Mouse (Mus musculus) intestine, embryonic 14.5 days (tissue): Measurements from ENCODE around the gene Hnf1a. TPM values are rescaled to one million over a fixed set of nuclear protein-coding genes. Genes with fewer than 3 reads are reported as not detected.

Experiments
- ATAC-seq: fragments of 200-750 bp; cut with Nextera tagmentation; replicated peaks from 2 replicates; pipeline ENCODE4 v1.8.0; 2017; ENCODE audit warnings: low read depth, moderate number of reproducible peaks, moderate TSS enrichment, moderate library complexity; ENCODE audit not compliant: low FRiP score, low TSS enrichment
- DNase-seq: peaks from one replicate; pipeline ENCODE4 v3.0.0-alpha.2; 2018; ENCODE audit warnings: low spot score
- H3K27ac ChIP-seq: fragments of 300-500 bp; sonication (generic); 2 replicates; pipeline ENCODE4 v1.5.1; 2014; ENCODE audit warnings: low read depth, mild to moderate bottlenecking, control low read depth
- H3K27me3 ChIP-seq: fragments of 300-500 bp; sonication (generic); replicated peaks from 2 replicates; pipeline ENCODE4 v1.6.1; 2014; ENCODE audit warnings: low read length, control low read depth; ENCODE audit not compliant: control insufficient read depth, insufficient read depth
- H3K36me3 ChIP-seq: fragments of 300-500 bp; sonication (generic); 2 replicates; pipeline ENCODE4 v1.6.1; 2014; ENCODE audit warnings: low read length, control low read depth; ENCODE audit not compliant: control insufficient read depth, insufficient read depth
- H3K4me1 ChIP-seq: fragments of 300-500 bp; sonication (generic); replicated peaks from 2 replicates; pipeline ENCODE4 v1.6.1; 2014; ENCODE audit warnings: low read length, control low read depth, mixed read lengths; ENCODE audit not compliant: control insufficient read depth, insufficient read depth
- H3K4me2 ChIP-seq: fragments of 300-500 bp; sonication (generic); 2 replicates; pipeline ENCODE4 v1.6.1; 2014; ENCODE audit warnings: low read length
- H3K4me3 ChIP-seq: fragments of 300-500 bp; sonication (generic); 2 replicates; pipeline ENCODE4 v1.5.1; 2014; ENCODE audit warnings: low read depth, low read length, control low read depth, mixed read lengths
- H3K9ac ChIP-seq: fragments of 300-500 bp; sonication (generic); 2 replicates; pipeline ENCODE4 v1.6.1; 2014; ENCODE audit warnings: mild to moderate bottlenecking, low read length
- H3K9me3 ChIP-seq: fragments of 300-500 bp; sonication (generic); 2 replicates; pipeline ENCODE4 v1.6.1; 2016; ENCODE audit warnings: low read length, control low read depth; ENCODE audit not compliant: control insufficient read depth
- WGBS: fragments of 180-500 bp; shearing (Covaris S2); extraction: QIAGEN DNeasy Blood & Tissue Kit; methylation state at CpG from one replicate; pipeline ENCODE4 v1.1.7; 2014; 5-methylcytosine and 5-hydroxymethylcytosine counted together
- polyA plus RNA-seq: library from polyadenylated mRNA; unstranded; fragments of >200 nt; fragmentation: Nextera tagmentation; extraction: Ambion mirVana; gene quantifications from 2 replicates; pipeline ENCODE4 v1.2.1, GENCODE M21; 2014

Gene Hnf1a
- polyA plus RNA-seq, 1 experiment from 2014 or later = 10.0 TPM

DNA sequence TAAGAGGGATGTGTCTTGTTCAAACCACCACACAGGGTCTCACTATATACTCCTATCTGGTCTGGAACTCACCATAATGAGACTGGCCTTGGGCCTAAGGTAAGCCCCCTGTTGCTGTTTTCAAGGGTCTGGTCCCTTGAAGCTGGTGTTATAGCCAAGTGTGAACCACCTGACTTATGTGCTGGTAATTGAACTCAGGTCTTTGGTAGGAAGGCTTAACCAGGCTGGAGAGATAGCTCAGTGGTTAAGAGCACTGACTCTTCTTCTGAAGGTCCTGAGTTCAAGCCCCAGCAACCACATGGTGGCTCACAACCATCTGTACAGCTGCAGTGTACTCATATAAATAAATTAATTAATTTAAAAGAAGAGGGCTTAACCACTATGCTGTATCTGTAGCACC lies 6.0 kb upstream of the Hnf1a start:
- Histone ChIP-seq H3K27ac (no peak overlapping the region), H3K4me3 (no peak overlapping the region), H3K9me3 (no peaks in the 10 kb centered on the region), H3K4me1 (peaks cover 12% of the 10 kb centered on the region; the same call in 1 of the 2 replicates), H3K4me2 (no peak overlapping the region), H3K27me3 (no peaks in the 10 kb centered on the region), H3K9ac (no peak overlapping the region), H3K36me3 (no peaks in the 10 kb centered on the region)
- ATAC-seq = no peak
- no peak for DNase-seq

DNA sequence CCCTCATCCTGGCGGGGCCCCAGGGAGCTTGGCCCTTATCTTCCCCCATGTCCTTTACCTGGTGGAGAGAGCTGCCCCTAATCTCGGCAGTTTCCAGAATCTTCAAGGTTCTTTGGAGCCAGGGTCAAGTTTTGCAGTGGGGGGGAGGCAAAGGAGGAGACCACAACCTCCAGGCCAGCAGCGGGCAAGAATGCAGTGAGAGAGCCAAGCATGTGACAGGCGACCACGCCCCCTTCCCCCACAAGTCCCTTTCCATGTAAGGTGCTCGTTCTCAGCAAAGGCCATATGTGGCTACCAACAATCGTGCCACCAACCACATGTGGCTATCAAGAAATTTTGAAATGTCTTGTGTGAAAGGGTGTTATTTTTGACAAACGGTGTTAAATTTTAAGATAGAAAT lies 2.2 kb upstream of the Hnf1a start:
- Histone ChIP-seq H3K4me1 (no peaks in the 10 kb centered on the region), H3K4me3 (no peak overlapping the region), H3K36me3 (no peaks in the 10 kb centered on the region), H3K9me3 (no peaks in the 10 kb centered on the region), H3K4me2 (no peak overlapping the region), H3K27ac (no peak overlapping the region), H3K9ac (no peak overlapping the region), H3K27me3 (no peaks in the 10 kb centered on the region)
- DNase-seq = no peak
- WGBS = 74% methylated on average over 8 of the region's 8 CpGs
- ATAC-seq = no peak

DNA sequence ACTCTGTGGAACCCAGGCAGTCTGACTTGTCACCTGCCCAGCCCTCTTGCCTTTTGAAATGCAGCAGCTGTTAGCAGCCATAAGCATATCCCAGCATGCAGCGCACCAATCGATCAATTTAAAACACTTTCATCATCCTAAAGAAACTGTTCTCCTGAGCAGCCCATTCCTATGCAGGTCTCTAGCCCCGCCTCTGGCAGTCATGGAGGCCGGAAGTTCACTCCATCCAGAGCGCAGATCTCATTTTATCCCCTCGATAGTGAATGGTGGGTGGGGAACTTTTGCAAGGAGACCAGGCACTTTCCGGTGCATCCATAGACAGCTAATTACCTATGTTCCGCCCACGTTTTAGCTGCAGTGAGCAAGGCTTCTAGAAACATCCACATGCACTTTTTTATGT lies 1.3 kb upstream of the Hnf1a start:
- Histone ChIP-seq H3K9me3 (no peaks in the 10 kb centered on the region), H3K4me1 (no peaks in the 10 kb centered on the region), H3K27me3 (no peaks in the 10 kb centered on the region), H3K36me3 (no peaks in the 10 kb centered on the region), H3K4me3 (0 out of 2 replicates have a peak overlapping the region, but pooled peaks have one; percentile 39), H3K9ac (no peak overlapping the region), H3K4me2 (peak overlapping the region; percentile 41), H3K27ac (no peak overlapping the region)
- 72% methylated on average over 9 of the region's 9 CpGs for WGBS
- DNase-seq (peak; percentile 48), ATAC-seq (no peak)

- ATAC-seq (no peak), DNase-seq (peak; percentile 52)
- Histone ChIP-seq H3K4me1 (no peaks in the 10 kb centered on the region), H3K4me2 (peak overlapping the region; percentile 11), H3K4me3 (peak overlapping the region; percentile 39), H3K36me3 (no peaks in the 10 kb centered on the region), H3K27me3 (no peaks in the 10 kb centered on the region), H3K9ac (peak overlapping the region; percentile 53), H3K27ac (peak overlapping the region; percentile 75), H3K9me3 (no peaks in the 10 kb centered on the region)
- 49% methylated on average over 13 of the region's 13 CpGs for WGBS
These were observed 1.2 kb downstream of the Hnf1a start for GRCm38 (mm10) chr5:114969609-114970215.

DNA sequence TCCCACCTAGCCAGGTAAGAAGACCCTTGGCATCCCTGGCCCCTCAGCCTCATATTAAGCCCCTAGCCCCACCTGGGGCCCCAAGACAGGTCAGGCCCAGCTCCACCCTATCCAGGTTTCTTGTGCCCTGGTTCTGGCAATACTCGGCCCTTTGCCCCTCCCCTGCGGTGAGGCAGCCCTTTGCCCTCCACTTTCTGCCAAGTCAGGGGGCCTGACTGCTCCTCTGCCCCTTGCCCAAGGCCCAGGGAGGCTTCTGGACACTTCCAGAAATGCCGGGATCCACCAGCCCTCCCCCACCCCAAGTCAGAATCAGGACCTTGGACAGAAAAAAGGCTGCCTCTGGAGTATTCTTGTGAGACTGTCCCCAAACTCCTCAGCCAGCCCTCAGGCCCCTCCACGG lies 1.8 kb downstream of the Hnf1a start:
- Histone ChIP-seq H3K9ac (peak overlapping the region; percentile 53), H3K4me3 (peak overlapping the region; percentile 39), H3K27ac (peak overlapping the region; percentile 75), H3K36me3 (no peaks in the 10 kb centered on the region), H3K27me3 (no peaks in the 10 kb centered on the region), H3K9me3 (no peaks in the 10 kb centered on the region), H3K4me2 (peak overlapping the region; percentile 24), H3K4me1 (no peaks in the 10 kb centered on the region; the same call in 1 of the 2 replicates)
- ATAC-seq (no peak), DNase-seq (peak; percentile 70)
- 11% methylated on average over 4 of the region's 4 CpGs for WGBS

DNA sequence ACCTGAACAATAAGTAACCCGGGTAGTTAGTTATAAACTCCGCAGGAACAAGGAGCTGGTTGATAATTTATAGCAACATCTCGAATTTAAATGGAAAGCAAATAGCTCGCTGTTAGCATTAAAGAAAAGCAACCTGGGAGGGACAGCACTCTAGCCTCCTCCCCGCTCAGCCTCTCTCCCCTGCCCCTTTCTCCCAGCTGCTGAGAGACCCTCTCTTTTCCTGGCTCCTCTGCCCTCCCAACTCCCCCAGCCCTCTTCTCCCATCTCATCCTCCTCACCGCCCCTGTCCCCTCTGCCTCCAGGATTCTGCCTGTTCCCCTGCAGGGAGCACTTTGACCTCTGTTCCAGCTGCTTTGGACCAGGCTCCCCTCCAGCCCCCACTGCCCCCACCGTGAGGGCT lies 2.2 kb downstream of the Hnf1a start:
- DNase-seq (no peak), ATAC-seq (no peak; the same call in 1 of the 2 replicates)
- Histone ChIP-seq H3K36me3 (no peaks in the 10 kb centered on the region), H3K27me3 (no peaks in the 10 kb centered on the region), H3K27ac (peak overlapping the region; percentile 75), H3K4me1 (no peaks in the 10 kb centered on the region; the same call in 1 of the 2 replicates), H3K9ac (peak overlapping the region; percentile 53; the same call in 1 of the 2 replicates), H3K4me2 (peak overlapping the region; percentile 40), H3K9me3 (no peaks in the 10 kb centered on the region), H3K4me3 (peak overlapping the region; percentile 39)
- 27% methylated on average over 7 of the region's 7 CpGs for WGBS

GRCm38 (mm10) chr5:114967523-114968268 lies 3.2 kb downstream of the Hnf1a start:
- Histone ChIP-seq H3K27me3 (no peaks in the 10 kb centered on the region), H3K4me2 (peak overlapping the region; percentile 40), H3K9me3 (no peaks in the 10 kb centered on the region), H3K9ac (0 out of 2 replicates have a peak overlapping the region, but pooled peaks have one; percentile 14), H3K27ac (peak overlapping the region; percentile 75), H3K4me3 (no peak overlapping the region), H3K4me1 (no peaks in the 10 kb centered on the region; the same call in 1 of the 2 replicates), H3K36me3 (no peaks in the 10 kb centered on the region)
- DNase-seq = no peak
- ATAC-seq = no peak
- WGBS = 33% methylated on average over 14 of the region's 14 CpGs

GRCm38 (mm10) chr5:114964967-114965898 lies 5.7 kb downstream of the Hnf1a start:
- Histone ChIP-seq H3K27ac (peak overlapping the region; percentile 69), H3K4me2 (peak overlapping the region; percentile 33), H3K36me3 (no peaks in the 10 kb centered on the region), H3K4me1 (no peaks in the 10 kb centered on the region; the same call in 1 of the 2 replicates), H3K9ac (no peak overlapping the region), H3K4me3 (0 out of 2 replicates have a peak overlapping the region, but pooled peaks have one; percentile 6), H3K27me3 (no peaks in the 10 kb centered on the region), H3K9me3 (no peaks in the 10 kb centered on the region)
- ATAC-seq (peak; percentile 67), DNase-seq (peak; percentile 53)
- WGBS = 41% methylated on average over 16 of the region's 17 CpGs
